Mouse (Mus musculus): ENCODE data around the gene Tnrc18.

The Tnrc18 gene

GRCm38 (mm10) chr5:142716056-142716455, 101.4 kb downstream of the Tnrc18 start:
- DNase-seq, result no peak

DNA sequence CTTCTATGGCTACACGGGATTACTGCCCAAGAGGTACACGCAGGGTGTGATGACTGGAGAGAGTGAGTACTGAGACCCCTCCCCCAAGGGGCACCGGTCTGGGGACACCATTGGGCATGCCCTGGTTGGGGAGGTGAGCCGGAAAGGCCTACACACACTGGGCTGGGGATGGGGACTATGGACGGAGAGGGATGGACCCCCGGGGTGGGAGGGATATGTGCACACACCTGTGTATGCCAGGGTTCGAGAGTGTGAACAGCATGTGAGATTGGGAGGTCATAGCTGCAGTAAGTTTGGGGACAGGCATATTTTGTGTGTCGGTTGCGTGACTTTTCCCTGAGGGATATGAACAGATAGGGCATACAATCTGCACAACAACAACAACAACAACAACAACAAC, 102.4 kb downstream of the Tnrc18 start:
- no peak for DNase-seq

DNA sequence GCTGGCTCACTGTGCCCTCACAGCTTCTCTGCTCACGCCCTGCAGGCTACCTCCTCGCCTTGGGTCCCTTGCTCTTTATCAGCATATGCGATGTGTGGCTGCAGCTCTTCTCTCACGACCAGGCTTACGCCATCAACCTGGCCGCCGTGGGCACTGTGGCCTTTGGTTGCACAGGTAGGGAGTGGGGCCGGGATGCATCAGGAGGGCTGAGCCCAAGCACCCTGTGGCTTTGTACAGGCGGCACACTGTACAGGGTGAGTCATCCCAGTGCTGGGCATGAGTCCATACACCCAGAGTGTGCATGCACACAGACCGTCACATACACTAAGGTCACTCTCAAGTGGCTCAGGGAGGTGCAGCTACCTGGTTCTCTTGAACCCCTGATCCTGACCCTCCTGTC, 103.5 kb downstream of the Tnrc18 start:
- DNase-seq, result no peak

DNA sequence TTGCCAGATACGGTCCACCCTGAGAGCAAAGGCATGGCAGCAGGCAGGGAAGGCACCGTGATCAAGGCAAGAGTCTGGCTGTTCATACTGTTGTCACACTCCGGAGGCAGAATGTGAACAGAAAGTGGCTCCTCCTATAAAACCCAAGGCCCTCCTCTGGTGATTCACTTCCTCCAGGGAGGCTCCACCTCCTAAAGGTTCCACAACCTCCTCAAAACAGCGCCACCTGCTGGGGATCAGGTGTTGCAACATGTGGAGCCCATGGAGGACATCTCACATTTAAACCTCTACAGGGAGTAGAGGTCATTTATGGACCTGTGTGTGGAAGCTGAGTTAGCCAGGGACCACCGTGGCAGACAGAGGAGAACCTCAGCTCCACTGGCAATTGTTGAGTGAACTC, 105.1 kb downstream of the Tnrc18 start:
- DNase-seq, result no peak

DNA sequence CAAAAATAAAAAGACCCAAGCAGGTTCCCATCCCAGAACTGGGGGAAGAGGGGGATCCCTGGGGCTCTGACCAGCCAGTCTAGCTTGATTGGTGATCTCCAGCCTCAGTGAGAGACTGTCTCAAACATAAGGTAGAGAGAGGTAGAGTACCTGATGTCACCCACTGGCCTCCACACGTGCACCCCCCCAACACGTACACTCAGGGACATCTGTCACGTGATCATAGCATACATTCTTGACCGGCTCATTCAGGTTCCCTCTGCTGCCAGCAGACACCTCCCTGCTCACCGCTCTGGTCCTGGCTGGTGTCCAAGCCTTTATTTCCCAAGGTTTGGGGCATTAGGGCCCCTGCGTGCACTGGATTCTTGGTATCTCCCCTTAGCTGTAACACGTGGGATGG, 108.0 kb downstream of the Tnrc18 start:
- no peak for DNase-seq

DNA sequence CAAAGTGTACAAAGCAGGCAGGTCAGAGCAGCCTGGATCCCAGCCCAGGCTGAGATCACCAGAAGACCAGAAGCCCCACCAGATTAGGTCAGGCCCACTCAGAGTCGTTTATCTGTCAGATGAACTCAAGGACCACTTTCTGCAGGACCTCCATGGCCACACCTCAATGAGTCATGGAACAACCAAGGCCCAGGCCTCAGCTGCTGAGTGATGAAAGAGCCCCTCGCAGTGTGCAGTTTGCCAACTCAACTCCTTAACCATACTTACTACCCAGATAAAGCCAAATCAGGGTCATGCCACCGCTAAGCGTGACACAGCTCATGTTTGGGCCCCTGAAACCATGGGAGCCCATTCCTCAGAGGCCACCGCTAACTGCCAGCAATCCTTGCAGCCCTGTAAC, 109.8 kb downstream of the Tnrc18 start:
- DNase-seq, result no peak

- peak; percentile 76 for DNase-seq
Measured at GRCm38 (mm10) chr5:142703569-142703968, 113.9 kb downstream of the Tnrc18 start.

- DNase-seq, result no peak
Measured at GRCm38 (mm10) chr5:142702511-142703138, 114.8 kb downstream of the Tnrc18 start.

GRCm38 (mm10) chr5:142701651-142702510, 115.6 kb downstream of the Tnrc18 start:
- DNase-seq, result peak; percentile 85

DNA sequence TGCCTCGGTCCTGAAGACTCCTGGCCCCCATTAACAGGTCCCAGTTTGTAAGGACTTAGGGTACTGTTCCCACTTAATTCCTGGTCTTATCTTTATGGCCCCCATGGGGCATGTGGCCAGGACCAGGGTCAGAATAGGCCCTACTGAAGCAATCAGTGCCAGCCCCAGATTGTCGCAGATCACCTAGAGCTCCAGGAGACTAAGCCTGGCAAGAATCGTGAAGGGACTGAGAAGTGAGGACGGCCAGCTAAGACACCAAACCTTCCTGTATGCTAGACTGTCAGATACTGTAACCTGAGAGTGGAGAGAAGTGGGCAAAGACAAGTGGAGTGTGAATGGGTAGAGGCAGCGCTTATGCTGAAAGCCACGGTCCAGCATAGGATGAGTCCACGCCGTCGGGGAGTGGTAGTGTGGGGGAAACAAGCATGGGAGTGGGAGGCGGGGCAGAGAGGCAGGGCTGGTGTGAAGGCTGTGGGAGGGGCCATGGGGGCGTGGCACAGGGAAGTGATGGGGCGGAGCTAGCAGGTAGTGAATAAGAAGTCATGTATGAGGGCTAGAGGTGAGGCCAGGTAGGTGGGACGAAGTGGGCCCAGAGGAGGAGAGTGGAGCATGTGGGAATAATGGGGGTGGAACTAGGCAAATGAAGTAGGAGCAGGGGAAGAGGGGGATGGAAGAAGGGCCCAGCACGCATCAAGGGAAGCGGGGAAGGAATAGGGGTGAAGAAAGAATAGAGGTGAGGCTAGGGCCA, 116.4 kb downstream of the Tnrc18 start:
- no peak for DNase-seq

DNA sequence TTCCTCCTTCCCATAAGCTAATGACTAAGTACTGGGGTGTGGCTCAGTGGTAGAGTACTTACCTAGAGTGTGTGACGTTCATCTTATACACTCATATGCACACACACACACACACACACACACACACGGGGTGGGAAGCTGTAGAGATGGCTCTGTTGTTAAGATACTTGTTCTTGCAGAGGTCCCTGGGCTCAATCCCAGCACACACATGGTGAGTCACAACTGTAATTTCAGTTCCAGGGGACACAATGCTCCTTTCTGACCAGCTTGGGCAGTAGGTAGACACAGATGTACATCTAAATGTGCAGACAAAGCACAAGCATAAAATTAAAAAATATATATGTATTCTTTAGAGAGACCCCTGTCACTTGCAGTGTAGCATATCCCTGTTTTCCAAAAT, 119.7 kb downstream of the Tnrc18 start:
- no peak for DNase-seq

GRCm38 (mm10) chr5:142696865-142697264, 120.6 kb downstream of the Tnrc18 start:
- DNase-seq, result no peak

- DNase-seq, result no peak
Measured at GRCm38 (mm10) chr5:142696258-142696657, 121.2 kb downstream of the Tnrc18 start.

DNA sequence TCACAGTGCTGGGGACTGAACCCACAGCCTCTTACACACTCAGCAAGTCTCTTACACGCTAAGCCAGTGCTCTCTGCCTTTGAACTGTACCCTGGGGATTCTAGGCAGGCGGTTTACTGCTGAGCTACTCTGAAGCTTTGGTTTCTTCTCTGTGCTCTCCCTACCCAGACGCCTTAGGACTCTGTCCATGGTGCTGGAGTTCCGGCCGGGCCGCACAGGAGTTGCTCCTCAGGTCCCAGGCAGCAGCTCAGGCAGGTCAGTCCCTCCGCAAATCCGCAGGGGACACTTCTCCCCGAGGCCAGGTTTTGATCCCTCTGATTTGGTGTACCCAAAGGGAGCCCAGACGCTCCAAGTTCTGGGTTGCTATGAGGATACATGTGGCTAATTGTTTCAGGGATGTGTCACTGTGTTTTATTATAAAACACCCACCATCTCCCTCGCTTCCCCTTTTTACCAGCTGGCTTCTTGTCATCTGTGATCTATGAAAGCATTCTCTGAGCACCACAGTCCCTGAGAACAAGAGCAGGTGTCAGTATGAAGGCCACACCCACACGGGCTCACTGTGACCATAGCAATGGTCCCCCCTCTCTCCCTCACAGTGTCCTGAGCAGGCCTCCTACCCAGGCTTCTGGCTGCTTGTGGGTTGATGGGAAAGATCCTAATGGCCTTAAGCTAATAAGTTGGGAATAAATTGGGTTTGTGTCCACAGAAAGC, 122.7 kb downstream of the Tnrc18 start:
- no peak for DNase-seq

- DNase-seq, result peak; percentile 47
Measured at GRCm38 (mm10) chr5:142693738-142694430, 123.6 kb downstream of the Tnrc18 start.

DNA sequence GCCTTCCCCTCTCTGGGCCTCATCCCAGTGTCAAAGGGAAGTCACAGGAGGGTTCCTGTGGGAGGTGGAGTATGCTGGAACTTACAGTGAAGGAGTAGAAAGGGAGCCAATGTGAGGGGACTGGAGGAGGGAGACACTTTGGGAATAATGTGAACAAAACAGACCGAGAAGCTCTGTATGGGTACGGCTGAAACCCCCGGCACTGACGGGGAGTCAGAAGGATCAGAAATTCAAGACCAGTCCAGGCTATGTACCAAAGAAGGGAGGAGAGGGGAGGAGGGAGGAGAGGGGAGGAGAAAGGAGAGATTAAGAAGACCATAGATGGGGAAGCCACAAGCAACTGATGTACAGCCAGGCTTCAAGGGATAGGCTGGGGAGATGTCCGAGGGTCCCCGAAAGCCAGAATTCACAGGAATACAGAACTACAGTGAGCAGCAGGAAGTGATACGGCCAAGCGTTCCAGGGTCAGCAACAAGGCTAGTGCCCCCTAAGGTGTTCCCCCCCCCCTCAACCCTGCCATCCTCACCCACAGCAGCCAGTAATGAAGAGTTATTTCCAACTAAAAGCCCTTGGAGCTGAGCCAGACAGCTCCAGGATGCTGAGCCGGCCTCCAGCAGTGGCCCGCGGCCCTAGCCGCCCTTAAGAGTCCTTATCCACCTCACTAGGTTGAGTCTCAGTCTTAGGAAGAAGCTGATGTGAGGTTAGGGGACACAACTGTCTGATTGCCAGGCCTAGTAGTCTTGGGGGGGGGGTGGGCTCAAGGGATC, 124.3 kb downstream of the Tnrc18 start:
- DNase-seq, result no peak

- peak; percentile 61 for DNase-seq
Measured at GRCm38 (mm10) chr5:142692248-142692647, 125.2 kb downstream of the Tnrc18 start, which contains the start of gene Slc29a4. TSS of gene Slc29a4 (plus strand) at chr5:142692512.

- DNase-seq, result no peak
Measured at GRCm38 (mm10) chr5:142690343-142690742, 127.1 kb downstream of the Tnrc18 start.

DNA sequence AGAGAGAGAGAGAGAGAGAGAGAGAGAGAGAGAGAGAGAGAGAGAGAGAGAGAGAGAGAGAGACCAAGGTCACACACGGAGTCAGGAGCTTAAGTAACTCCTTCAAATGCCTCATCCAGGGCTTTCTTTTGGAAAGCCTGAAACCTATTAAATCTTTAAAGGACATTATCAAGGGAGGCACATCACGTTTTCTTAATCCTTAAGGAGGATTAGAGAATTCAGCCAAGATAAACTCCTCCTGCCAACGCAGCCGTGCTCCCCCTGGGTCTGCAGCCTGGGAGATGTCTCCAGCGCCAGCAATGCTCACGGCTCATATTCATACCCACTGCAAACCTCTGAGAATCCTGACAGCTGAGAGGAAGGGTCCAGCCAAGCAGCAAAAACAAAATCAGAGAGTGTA, 128.6 kb downstream of the Tnrc18 start:
- DNase-seq, result no peak

DNA sequence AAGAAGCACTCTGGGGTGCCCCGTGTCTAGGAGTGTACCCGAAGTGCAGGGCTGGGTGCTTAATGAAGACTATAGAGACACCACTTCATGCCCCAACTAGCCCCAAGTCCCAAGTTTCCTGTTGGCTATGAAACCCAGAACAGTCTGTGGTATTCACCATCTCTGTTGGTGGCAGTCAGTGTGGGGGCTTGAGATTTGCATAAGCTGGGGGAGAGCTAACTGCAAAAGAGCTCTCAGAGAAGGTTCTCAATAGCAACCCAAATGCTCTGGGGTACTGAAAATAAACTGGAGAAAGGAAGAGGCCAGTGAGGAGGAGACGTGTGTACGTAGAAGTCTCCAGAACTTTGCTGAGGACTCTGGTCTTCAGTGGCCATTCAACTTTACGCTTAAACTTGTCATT, 134.9 kb downstream of the Tnrc18 start:
- no peak for DNase-seq

GRCm38 (mm10) chr5:142681911-142682310, 135.6 kb downstream of the Tnrc18 start:
- no peak for DNase-seq

DNA sequence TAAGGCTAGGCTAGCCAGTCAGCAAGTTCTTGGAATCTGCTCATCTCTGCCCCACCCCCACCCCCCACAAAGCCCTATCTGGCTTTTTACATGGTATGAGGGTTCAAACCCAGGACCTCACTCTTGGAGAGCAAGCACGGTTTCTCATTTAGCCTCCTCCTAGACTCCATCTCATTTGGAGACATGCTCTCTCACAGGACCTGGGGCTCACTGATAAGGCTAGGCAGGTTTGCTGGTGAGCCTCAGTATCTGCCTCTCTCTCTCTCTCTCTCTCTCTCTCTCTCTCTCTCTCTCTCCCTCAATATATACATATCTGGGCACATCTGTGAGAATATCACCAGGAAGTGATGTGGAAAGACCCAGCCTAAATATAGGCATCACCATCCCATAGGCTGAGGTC, 138.4 kb downstream of the Tnrc18 start:
- no peak for DNase-seq

All from right cerebral cortex, postnatal 4 days (tissue).